Mouse (Mus musculus) spleen, adult 2 months (tissue): ENCODE results near the gene Musk.

Source experiments
- CTCF ChIP-seq: fragments of 200-500 bp; IDR thresholded peaks from 2 replicates; pipeline ENCODE4 v1.5.1; 2011; ENCODE audit warnings: mild to moderate bottlenecking, inconsistent platforms; ENCODE audit not compliant: insufficient read depth, insufficient read length, insufficient replicate concordance; ENCODE audit errors: extremely low read depth
- POLR2A ChIP-seq: fragments of 200-500 bp; IDR thresholded peaks from 2 replicates; pipeline ENCODE4 v1.6.1; 2011; ENCODE audit warnings: low read depth, low read length, inconsistent platforms

GRCm38 (mm10) chr4:58400861-58401341 is 115.1 kb downstream of the Musk start:
- TF ChIP-seq POLR2A = no peak
- TF ChIP-seq CTCF = no peak
